In the genomic region with DNA sequence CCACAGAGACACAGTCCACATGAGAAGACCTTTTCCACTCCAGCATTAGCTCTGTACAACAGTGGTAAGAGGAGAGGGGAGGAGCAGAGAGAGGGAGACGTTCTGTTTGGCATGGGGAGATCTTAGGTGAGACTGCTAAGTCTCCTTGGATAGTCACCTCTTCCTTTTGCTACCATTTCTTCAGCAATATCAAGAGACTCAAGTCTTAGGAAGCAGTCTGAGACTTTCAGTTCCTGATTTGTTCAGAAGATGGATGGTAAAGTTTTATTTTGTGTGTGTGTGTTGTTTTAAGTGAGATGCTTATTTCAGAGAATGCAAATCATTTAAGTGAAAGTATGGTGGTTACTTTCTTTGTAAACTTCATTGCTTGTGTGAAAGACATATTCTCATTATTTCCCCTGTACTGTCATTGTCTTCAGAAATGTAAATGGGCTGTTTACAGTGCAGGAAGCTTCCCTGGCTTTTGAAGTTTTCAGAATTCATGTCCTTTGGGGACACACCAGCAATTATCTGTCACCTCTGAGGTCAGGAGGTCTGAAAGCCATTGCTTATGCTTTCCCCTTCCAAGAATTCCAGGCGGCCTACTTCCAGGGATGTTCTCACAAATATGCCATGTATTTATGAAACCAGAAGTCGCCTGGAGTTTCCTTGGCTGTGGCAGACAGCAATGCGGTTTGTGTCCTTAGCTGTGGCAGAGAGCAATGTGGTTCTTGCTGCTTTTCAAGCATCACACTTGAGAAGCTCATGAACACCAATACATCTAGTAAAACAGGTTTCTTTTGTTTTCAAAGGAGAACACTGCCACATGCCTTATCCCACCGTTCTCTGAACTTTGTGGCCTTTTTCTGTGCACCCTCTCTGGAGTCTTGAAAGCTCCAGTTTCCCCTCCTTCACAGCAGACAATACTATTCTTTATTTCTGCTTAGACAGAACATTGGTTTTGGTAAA, we compare ENCODE assay signal across 12 mouse cellular contexts. TPM values are rescaled to one million over a fixed set of nuclear protein-coding genes. Genes with fewer than 3 reads are reported as not detected.
DNase-seq lines count a peak whose midpoint lies in the region; ATAC-seq lines count a peak whose summit lies in the region.
"Had no signal": no experiment of that assay in that cellular context is flagged by ENCODE, and none has a peak within 500 bp of the region (broad histone marks: within the 10 kb centered on the region; RNA-seq: fewer than 3 reads in every experiment).

No protein-coding gene starts in this region.

- peak; percentile 52 for ATAC-seq in granulocyte monocyte progenitor cell, adult 5-6 weeks (replicated peaks; ENCODE audit: poor library complexity, severe bottlenecking)
- ATAC-seq: CD4-positive, CD25-positive, alpha-beta regulatory T cell, adult 4 months had no signal

- H3K27me3 ChIP-seq in splenic B cell, adult 2 months (ENCODE audit: control insufficient read depth, insufficient read depth, low read length, poor library complexity, severe bottlenecking) = no peaks in the 10 kb centered on the region

- H3K36me3 ChIP-seq in splenic B cell, adult 2 months (ENCODE audit: control insufficient read depth, insufficient read depth, low read length, poor library complexity, severe bottlenecking) = no peaks in the 10 kb centered on the region
- H3K36me3 ChIP-seq: heart, embryonic 10.5 days had no signal

- DNase-seq in kidney, postnatal 10 days = peak; percentile 24
- DNase-seq in kidney, postnatal 36 days = no peak
- peak; percentile 50 for DNase-seq in embryo, embryonic 10 days (ENCODE audit: low spot score)
- DNase-seq in splenic B cell, adult 2 months (ENCODE audit: low read depth, low spot score) = peak; percentile 9
- DNase-seq in retina, embryonic 14.5 days (ENCODE audit: low spot score) = no peak
- DNase-seq in frontal cortex, postnatal 36 days (ENCODE audit: low spot score in 2 of 2) = no peak
- DNase-seq: cerebellum, adult 2 months; thymus, postnatal 14 days had no signal

RNA-seq across cellular contexts. Expression of a gene that starts 40.9 kb away (rescaled TPM):
- not detected in 2 replicates for total RNA-seq in granulocyte monocyte progenitor cell, adult 5-6 weeks (2014; fragmentation: Nextera tagmentation)
- total RNA-seq in granulocyte monocyte progenitor cell, adult 5-6 weeks (2017) = 0.09 TPM in 1 of 2 replicates, not detected in the other
- total RNA-seq: hematopoietic stem cell, adult 5-6 weeks had no signal

Comparison
In these comparisons a context has a peak if more than half of its experiments do, and no peak if none do; other contexts are left out.
1. DNase-seq: peak in kidney, postnatal 10 days (single experiment), embryo, embryonic 10 days (single experiment) and splenic B cell, adult 2 months (single experiment); none in kidney, postnatal 36 days (0 of 2), retina, embryonic 14.5 days (single experiment) and frontal cortex, postnatal 36 days (0 of 2).